Mouse (Mus musculus) testis, adult 10 weeks (tissue): ENCODE data around the gene Gm17124. TPM values are rescaled to one million over a fixed set of nuclear protein-coding genes. Genes with fewer than 3 reads are reported as not detected.

Experiments used
- polyA plus RNA-seq: library from polyadenylated mRNA; stranded (reverse); fragments of 350-450 nt; fragmentation: Illumina TruSeq; extraction: RNeasy Lipid Tissue Mini Kit (QIAGEN cat#74804); gene quantifications from one replicate; pipeline ENCODE4 v1.2.3, GENCODE M21; 2014; ENCODE audit warnings: low read depth, low replicate concordance

Gene Gm17124
- 0.55 TPM for polyA plus RNA-seq

DNA sequence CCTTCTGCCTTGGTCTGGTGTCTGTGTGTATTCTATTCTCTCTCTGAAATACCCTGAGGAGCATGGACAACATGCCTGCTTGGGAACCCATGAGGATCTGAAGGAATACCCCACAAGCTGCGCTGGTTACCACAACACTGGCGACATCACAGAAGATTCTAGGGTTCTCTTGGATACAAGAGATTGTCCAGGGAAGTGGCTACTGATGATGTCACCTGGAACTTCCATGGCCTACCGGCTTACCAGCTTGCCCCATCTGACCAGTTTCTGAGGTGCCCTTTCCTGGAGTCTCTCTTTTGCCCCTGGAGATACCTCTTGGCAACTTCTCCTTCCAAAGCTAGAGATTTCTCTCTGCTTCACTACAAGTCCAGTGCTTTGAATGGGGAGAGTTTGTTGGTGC is at the start of gene Gm17124:
Gene Gm17124 (minus strand): TSS at position 101 of the 400 bp plus-strand sequence.

DNA sequence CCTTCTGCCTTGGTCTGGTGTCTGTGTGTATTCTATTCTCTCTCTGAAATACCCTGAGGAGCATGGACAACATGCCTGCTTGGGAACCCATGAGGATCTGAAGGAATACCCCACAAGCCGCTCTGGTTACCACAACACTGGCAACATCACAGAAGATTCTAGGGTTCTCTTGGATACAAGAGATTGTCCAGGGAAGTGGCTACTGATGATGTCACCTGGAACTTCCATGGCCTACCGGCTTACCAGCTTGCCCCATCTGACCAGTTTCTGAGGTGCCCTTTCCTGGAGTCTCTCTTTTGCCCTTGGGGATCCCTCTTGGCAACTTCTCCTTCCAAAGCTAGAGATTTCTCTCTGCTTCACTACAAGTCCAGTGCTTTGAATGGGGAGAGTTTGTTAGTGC is 42.1 kb upstream of the Gm17124 start, which contains the start of gene Gm3633:
Gene Gm3633 (minus strand): TSS at position 101 of the 400 bp plus-strand sequence.

Other genes starting within 250 kb of the Gm17124 start
- gene Gm8005, start 160.2 kb downstream of the Gm17124 start, polyA plus RNA-seq, result 1.2 TPM
- 5.5 TPM for gene Gm8011, start 136.0 kb downstream of the Gm17124 start, polyA plus RNA-seq
- gene Gm8020, start 97.5 kb downstream of the Gm17124 start, polyA plus RNA-seq, result 0.92 TPM
- gene Gm8024, start 75.6 kb downstream of the Gm17124 start, polyA plus RNA-seq, result 0.46 TPM
- 0.25 TPM for gene Gm3633, start 42.0 kb upstream of the Gm17124 start, polyA plus RNA-seq
- gene Gm10378, start 56.1 kb upstream of the Gm17124 start, polyA plus RNA-seq, result not detected
- gene Gm3015, start 168.9 kb upstream of the Gm17124 start, polyA plus RNA-seq, result 0.49 TPM
- gene Gm10377, start 198.1 kb upstream of the Gm17124 start, polyA plus RNA-seq, result 23.3 TPM